Mouse (Mus musculus): ENCODE measurements at regions not wholly inside any gene's neighbourhood (a gene's known extent, or its start where the extent isn't known, plus 50 kb on each side); places are given as distances from the start of the nearest gene placed in this dataset.
A peak's percentile ranks its signal among the peaks of the same experiment; 100 is the strongest.

GRCm38 (mm10) chr7:62924585-62925331 is 101.3 kb upstream of the A26c2 start:
- DNase-seq (ENCODE audit: low read depth), result peak; percentile 1

GRCm38 (mm10) chr7:62922246-62922645 is 98.8 kb upstream of the A26c2 start:
- DNase-seq (ENCODE audit: low read depth), result no peak

GRCm38 (mm10) chr7:62894337-62894736 is 70.9 kb upstream of the A26c2 start:
- no peak for DNase-seq (ENCODE audit: low read depth)

- peak; percentile 24 for DNase-seq (ENCODE audit: low read depth)
Observed at GRCm38 (mm10) chr7:62877033-62877432, 53.6 kb upstream of the A26c2 start.
